Mouse (Mus musculus) brain, embryonic 14.5 days (tissue): Measurements from ENCODE around the gene Fip1l1.

Experiments used
- CTCF ChIP-seq: fragments of 200-500 bp; IDR thresholded peaks from 2 replicates; pipeline ENCODE4 v1.5.1; 2012; ENCODE audit warnings: inconsistent platforms, mild to moderate bottlenecking, moderate library complexity, borderline replicate concordance; ENCODE audit not compliant: insufficient read depth, insufficient read length; ENCODE audit errors: extremely low read depth
- POLR2A ChIP-seq: fragments of 200-500 bp; IDR thresholded peaks from 2 replicates; pipeline ENCODE4 v1.6.1; 2012; ENCODE audit warnings: mild to moderate bottlenecking, inconsistent platforms, borderline replicate concordance; ENCODE audit not compliant: poor library complexity, insufficient read depth, insufficient read length, severe bottlenecking; ENCODE audit errors: extremely low read depth

GRCm38 (mm10) chr5:74571767-74572166 is 36.5 kb downstream of the Fip1l1 start:
- no peak for TF ChIP-seq POLR2A
- TF ChIP-seq CTCF: no peak
